Mouse (Mus musculus) heart, embryonic 14.5 days (tissue): Measurements from ENCODE around the gene Cp. TPM values are rescaled to one million over a fixed set of nuclear protein-coding genes. Genes with fewer than 3 reads are reported as not detected.

Experiments
- ATAC-seq: fragments of 200-750 bp; cut with Nextera tagmentation; 2 replicates; pipeline ENCODE4 v1.8.0; 2017; ENCODE audit warnings: low read depth, moderate TSS enrichment; ENCODE audit not compliant: insufficient number of reproducible peaks, insufficient read depth, low FRiP score
- H3K27ac ChIP-seq, 2 experiments: fragments of 200-500 bp in 1 of 2; fragments of 300-500 bp in 1 of 2; sonication (generic) in 1 of 2; replicated peaks in 1 of 2; 2 replicates each; pipeline ENCODE4 v1.5.1; 2012 to 2014; ENCODE audit warnings: low read depth in 2 of 2, low read length in 2 of 2, control low read depth in 1 of 2, mild to moderate bottlenecking in 1 of 2, mixed read lengths in 1 of 2; ENCODE audit not compliant: control insufficient read depth in 1 of 2, insufficient read depth in 1 of 2
- H3K27me3 ChIP-seq: fragments of 300-500 bp; sonication (generic); 2 replicates; pipeline ENCODE4 v1.6.1; 2014; ENCODE audit warnings: mild to moderate bottlenecking, low read length, control low read depth; ENCODE audit not compliant: control insufficient read depth, insufficient read depth
- H3K36me3 ChIP-seq: fragments of 300-500 bp; sonication (generic); 2 replicates; pipeline ENCODE4 v1.6.1; 2014; ENCODE audit warnings: mild to moderate bottlenecking, control low read depth, low read length, mixed read lengths; ENCODE audit not compliant: control insufficient read depth, insufficient read depth
- H3K4me1 ChIP-seq, 2 experiments: fragments of 200-500 bp in 1 of 2; fragments of 300-500 bp in 1 of 2; sonication (generic) in 1 of 2; 2 replicates each; pipeline ENCODE4 v1.6.1; 2012 to 2014; ENCODE audit warnings: low read length in 2 of 2, control low read depth in 1 of 2, mixed read lengths in 1 of 2; ENCODE audit not compliant: control insufficient read depth in 2 of 2, insufficient read depth in 2 of 2
- H3K4me2 ChIP-seq: fragments of 300-500 bp; sonication (generic); 2 replicates; pipeline ENCODE4 v1.6.1; 2014; ENCODE audit warnings: mild to moderate bottlenecking, low read length
- H3K4me3 ChIP-seq, 2 experiments: fragments of 200-500 bp in 1 of 2; fragments of 300-500 bp in 1 of 2; sonication (generic) in 1 of 2; 2 replicates each; pipeline ENCODE4 v1.5.1; 2012 to 2014; ENCODE audit warnings: low read length in 2 of 2, mild to moderate bottlenecking in 2 of 2, control low read depth in 1 of 2, low read depth in 1 of 2, moderate library complexity in 1 of 2; ENCODE audit not compliant: control insufficient read depth in 1 of 2, insufficient read depth in 1 of 2
- H3K9ac ChIP-seq: fragments of 300-500 bp; sonication (generic); 2 replicates; pipeline ENCODE4 v1.6.1; 2014; ENCODE audit warnings: mild to moderate bottlenecking, low read length
- H3K9me3 ChIP-seq: fragments of 300-500 bp; sonication (generic); 2 replicates; pipeline ENCODE4 v1.6.1; 2016; ENCODE audit warnings: low read length, control low read depth; ENCODE audit not compliant: control insufficient read depth
- WGBS: fragments of 180-500 bp; shearing (Covaris S2); extraction: QIAGEN DNeasy Blood & Tissue Kit; methylation state at CpG from one replicate; pipeline ENCODE4 v1.1.7; 2014; 5-methylcytosine and 5-hydroxymethylcytosine counted together
- polyA plus RNA-seq: library from polyadenylated mRNA; unstranded; fragments of >200 nt; fragmentation: Nextera tagmentation; extraction: Ambion mirVana; gene quantifications from 2 replicates; pipeline ENCODE4 v1.2.1, GENCODE M21; 2014

The Cp gene
- polyA plus RNA-seq, 1 experiment from 2014 or later: 1.7 TPM

DNA sequence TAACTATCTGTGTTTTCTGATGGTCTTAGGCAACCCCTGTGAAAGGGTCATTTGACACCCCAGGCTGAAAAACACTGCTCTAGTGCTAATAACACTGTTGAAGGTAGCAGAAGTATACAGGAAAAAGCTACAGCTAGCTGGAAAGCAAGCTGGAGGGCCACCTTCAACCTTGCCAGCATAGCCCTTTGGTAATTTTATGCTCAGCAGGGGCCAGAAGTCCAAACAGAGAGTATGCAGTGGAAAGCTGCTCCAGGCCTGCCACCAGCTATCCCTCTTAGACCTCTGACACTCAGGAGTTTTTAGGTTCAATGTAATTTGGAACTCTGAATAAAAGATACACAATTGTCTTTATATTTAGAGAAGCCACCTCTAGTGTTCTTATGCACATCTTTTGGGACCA, 26.0 kb downstream of the Cp start:
- ATAC-seq: no peak
- Histone ChIP-seq H3K4me3 (no peak overlapping the region), H3K9ac (no peak overlapping the region), H3K27ac (no peak overlapping the region), H3K9me3 (no peaks in the 10 kb centered on the region), H3K36me3 (no peaks in the 10 kb centered on the region), H3K4me2 (no peak overlapping the region), H3K4me1 (no peaks in the 10 kb centered on the region), H3K27me3 (no peaks in the 10 kb centered on the region)

DNA sequence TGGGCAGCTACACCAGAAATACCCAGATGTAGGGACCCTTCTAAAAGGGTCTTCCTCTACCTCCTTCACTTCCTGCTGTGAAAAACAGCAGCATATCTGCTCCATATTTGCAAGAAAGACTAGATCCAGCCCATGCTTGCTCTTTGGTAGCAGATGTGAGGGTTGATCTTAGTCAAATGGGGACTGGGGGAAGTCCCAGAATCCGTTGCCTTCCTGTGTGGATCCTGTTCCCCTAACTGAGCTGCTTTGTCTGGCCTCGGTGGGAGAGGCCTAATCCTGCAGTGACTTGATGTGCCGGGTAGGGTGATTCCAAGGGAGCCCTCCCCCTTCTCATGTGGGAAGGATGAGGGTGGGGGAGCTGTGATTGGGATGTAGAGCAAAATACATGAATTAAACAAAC, 29.3 kb downstream of the Cp start:
- 48% methylated on average over 3 of the region's 3 CpGs for WGBS
- Histone ChIP-seq H3K27me3 (no peaks in the 10 kb centered on the region), H3K4me3 (no peak overlapping the region), H3K9ac (no peak overlapping the region), H3K4me2 (no peak overlapping the region), H3K4me1 (no peaks in the 10 kb centered on the region), H3K36me3 (no peaks in the 10 kb centered on the region), H3K27ac (no peak overlapping the region), H3K9me3 (no peaks in the 10 kb centered on the region)
- ATAC-seq: no peak

DNA sequence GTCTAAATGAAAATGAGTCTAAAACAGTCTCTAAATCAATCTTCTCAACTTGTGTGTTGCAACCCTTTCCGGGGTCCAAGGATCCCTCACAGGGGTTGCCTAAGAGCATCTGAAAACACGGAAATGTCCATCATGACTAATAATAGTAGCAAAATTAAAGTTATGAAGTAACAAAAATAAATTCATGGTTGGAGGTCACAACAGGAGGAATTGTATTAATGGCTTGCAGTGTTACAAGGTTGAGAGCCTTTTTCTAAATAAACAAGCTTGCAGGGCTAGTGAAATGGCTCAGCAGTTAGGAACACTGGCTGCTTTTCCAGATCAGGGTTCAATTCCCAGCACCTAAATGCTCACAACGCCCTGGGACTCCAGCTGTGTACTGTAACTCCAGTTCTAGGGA, 33.2 kb downstream of the Cp start:
- H3K4me1 ChIP-seq: no peaks in the 10 kb centered on the region
- H3K9me3 ChIP-seq: no peaks in the 10 kb centered on the region
- H3K27ac ChIP-seq: no peak overlapping the region
- WGBS: 82% methylated on average over 3 of the region's 3 CpGs
- no peaks in the 10 kb centered on the region for H3K36me3 ChIP-seq
- no peak overlapping the region for H3K9ac ChIP-seq
- no peak overlapping the region for H3K4me2 ChIP-seq
- H3K4me3 ChIP-seq: no peak overlapping the region
- H3K27me3 ChIP-seq: no peaks in the 10 kb centered on the region
- no peak for ATAC-seq

DNA sequence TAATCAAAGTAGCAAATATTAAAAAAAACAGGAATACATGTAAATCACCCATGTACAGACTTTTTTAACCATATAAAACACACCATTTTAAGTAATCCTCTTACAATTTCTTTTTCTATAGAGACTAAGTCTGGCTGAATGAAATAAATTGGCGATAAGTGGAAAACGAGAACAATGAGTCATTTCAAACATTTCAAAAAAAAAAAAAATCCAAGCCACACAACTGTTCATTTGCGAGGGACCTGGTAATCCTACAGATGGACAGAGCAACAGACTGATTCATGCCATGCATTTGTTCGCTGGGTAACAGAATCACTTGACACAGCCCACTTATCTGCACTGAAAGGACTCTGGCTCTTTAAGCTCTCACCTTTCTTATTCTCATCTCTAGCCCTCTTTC, 35.5 kb downstream of the Cp start:
- no peak overlapping the region for H3K4me3 ChIP-seq
- H3K27me3 ChIP-seq: no peaks in the 10 kb centered on the region
- ATAC-seq: no peak

DNA sequence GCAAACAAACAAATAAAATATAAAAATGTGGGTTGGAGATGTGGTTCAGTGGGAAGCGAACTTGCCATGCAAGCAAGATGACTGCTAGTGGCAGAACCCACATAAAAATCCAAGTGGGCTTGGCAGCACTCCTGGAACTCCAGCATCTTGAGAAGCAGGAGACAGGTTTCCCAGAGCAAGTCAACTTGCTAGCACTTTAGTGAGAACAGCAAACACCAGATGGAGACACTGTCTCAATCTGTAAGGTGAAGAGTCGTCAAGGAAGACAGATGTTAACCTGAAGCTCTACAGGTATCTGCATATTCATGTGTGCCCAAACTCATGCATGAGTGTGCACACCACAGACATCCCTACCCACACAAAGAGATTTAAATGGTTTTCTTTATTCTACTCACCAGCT, 42.7 kb downstream of the Cp start:
- H3K9me3 ChIP-seq: no peaks in the 10 kb centered on the region
- no peak for ATAC-seq
- no peak overlapping the region for H3K9ac ChIP-seq
- H3K4me3 ChIP-seq: no peak overlapping the region
- no peak overlapping the region for H3K27ac ChIP-seq
- WGBS: 92% methylated on average over 2 of the region's 2 CpGs
- H3K27me3 ChIP-seq: no peaks in the 10 kb centered on the region
- H3K36me3 ChIP-seq: peaks cover 62% of the 10 kb centered on the region
- no peak overlapping the region for H3K4me2 ChIP-seq
- no peaks in the 10 kb centered on the region for H3K4me1 ChIP-seq

More for the DNA sequence above, 35.5 kb downstream of the Cp start:
- Histone ChIP-seq H3K36me3 (peaks cover 11% of the 10 kb centered on the region), H3K9me3 (no peaks in the 10 kb centered on the region), H3K27ac (no peak overlapping the region), H3K4me2 (no peak overlapping the region), H3K9ac (no peak overlapping the region), H3K4me1 (no peaks in the 10 kb centered on the region)
- 76% methylated on average over 4 of the region's 4 CpGs for WGBS

DNA sequence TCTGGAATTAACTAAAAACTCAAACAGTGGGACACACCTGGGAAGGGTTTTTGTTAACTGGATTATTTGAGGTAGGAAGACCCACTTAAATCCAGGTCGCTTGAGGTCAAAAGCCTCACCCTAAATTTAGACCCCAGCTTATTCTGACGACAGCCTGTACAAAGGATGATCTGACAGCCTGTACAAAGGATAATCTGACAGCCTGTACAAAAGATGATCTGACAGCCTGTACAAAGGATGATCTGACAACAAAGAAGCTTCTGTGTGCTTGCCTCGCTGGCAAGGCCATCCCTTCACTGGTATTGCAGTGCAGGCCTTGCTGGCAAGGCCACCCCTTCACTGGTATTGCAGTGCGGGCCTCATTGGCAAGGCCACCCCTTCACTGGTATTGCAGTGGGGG, 44.0 kb downstream of the Cp start:
- Histone ChIP-seq H3K9ac (no peak overlapping the region), H3K27me3 (no peaks in the 10 kb centered on the region), H3K4me1 (no peaks in the 10 kb centered on the region), H3K4me3 (no peak overlapping the region), H3K36me3 (peaks cover 61% of the 10 kb centered on the region), H3K4me2 (no peak overlapping the region), H3K27ac (no peak overlapping the region), H3K9me3 (no peaks in the 10 kb centered on the region)
- ATAC-seq: no peak
- 69% methylated on average over 4 of the region's 4 CpGs for WGBS

DNA sequence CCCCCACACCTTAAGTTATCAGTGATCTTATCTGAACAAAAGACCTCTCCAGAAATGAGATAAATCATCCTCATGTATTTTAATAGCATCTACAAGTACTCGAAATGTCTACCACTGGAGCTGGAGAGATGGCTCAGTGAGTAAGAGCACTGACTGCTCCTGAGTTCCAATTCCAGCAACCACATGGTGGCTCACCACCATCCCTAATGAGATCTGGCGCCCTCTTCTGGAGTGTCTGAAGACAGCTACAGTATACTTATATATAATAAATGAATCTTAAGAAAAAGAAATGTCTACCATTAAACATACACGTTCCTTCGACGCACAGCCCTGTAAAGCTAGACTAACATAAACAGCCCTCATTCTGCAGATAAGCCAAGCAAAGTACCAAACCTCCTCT, 45.9 kb downstream of the Cp start:
- H3K9ac ChIP-seq: no peak overlapping the region
- WGBS: 80% methylated on average over 5 of the region's 5 CpGs
- ATAC-seq: no peak
- no peaks in the 10 kb centered on the region for H3K27me3 ChIP-seq
- no peaks in the 10 kb centered on the region for H3K4me1 ChIP-seq
- H3K36me3 ChIP-seq: peaks cover 61% of the 10 kb centered on the region
- H3K9me3 ChIP-seq: no peaks in the 10 kb centered on the region
- no peak overlapping the region for H3K27ac ChIP-seq
- no peak overlapping the region for H3K4me3 ChIP-seq
- H3K4me2 ChIP-seq: no peak overlapping the region

DNA sequence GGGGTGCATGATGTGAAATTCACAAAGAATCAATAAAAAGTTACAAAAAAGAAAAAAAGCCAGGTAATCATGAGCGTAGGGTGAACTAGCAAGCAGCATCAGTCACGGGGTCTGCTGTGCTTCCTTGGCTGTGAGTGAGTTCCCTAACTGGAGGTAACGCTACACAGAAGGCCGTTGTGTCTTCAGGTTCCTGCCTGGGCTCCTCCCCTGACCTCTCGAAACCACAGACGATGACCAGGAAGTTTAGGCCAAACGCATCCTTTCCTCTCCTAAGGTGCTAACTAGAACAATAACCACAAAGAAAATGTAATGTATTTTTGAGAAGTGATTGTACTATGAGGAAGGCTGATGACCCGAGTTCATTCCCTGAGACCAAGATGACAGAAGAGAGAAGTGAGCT, 47.6 kb downstream of the Cp start:
- Histone ChIP-seq H3K27ac (no peak overlapping the region), H3K36me3 (peaks cover 64% of the 10 kb centered on the region), H3K9me3 (no peaks in the 10 kb centered on the region), H3K9ac (no peak overlapping the region), H3K4me1 (no peaks in the 10 kb centered on the region), H3K4me2 (no peak overlapping the region), H3K27me3 (no peaks in the 10 kb centered on the region), H3K4me3 (no peak overlapping the region)
- no peak for ATAC-seq
- 91% methylated on average over 8 of the region's 8 CpGs for WGBS
